Mouse (Mus musculus): Measurements from ENCODE around the gene Tmsb15a. TPM values are rescaled to one million over a fixed set of nuclear protein-coding genes. Genes with fewer than 3 reads are reported as not detected.
"Not testable (repeated sequence)": the region's sequence is repeated elsewhere in the genome, so short reads cannot be mapped to it uniquely, and the experiment has no call there.

Gene Tmsb15a
- total RNA-seq (2021): not detected

- no peak for DNase-seq
Observed at GRCm38 (mm10) chrX:135725161-135725560, at the start of gene Tmsb15a. TSS of gene Tmsb15a (minus strand) at chrX:135725261.

- DNase-seq: no peak
Observed at GRCm38 (mm10) chrX:135768565-135768964, 43.5 kb upstream of the Tmsb15a start.

GRCm38 (mm10) chrX:135768043-135768548, 43.0 kb upstream of the Tmsb15a start:
- DNase-seq: no peak

GRCm38 (mm10) chrX:135761707-135762106, 36.6 kb upstream of the Tmsb15a start:
- DNase-seq: no peak

GRCm38 (mm10) chrX:135752832-135753231, 27.8 kb upstream of the Tmsb15a start:
- DNase-seq: peak; percentile 51 to 60

- DNase-seq: not testable (repeated sequence)
Observed at GRCm38 (mm10) chrX:135745376-135745775, 20.3 kb upstream of the Tmsb15a start.

- no peak for DNase-seq
Observed at GRCm38 (mm10) chrX:135743056-135743355, 17.9 kb upstream of the Tmsb15a start.

- peak; percentile 85 to 87 for DNase-seq
Observed at GRCm38 (mm10) chrX:135742304-135743055, 17.4 kb upstream of the Tmsb15a start, which contains the start of the genes Armcx5 and Gprasp1. TSS of gene Armcx5 (plus strand) at chrX:135742733. TSS of gene Gprasp1 (plus strand) at chrX:135742733.

- no peak for DNase-seq
Observed at GRCm38 (mm10) chrX:135738730-135739520, 13.9 kb upstream of the Tmsb15a start.

- DNase-seq: no peak
Observed at GRCm38 (mm10) chrX:135712845-135713244, 12.2 kb downstream of the Tmsb15a start.

- DNase-seq: no peak
Observed at GRCm38 (mm10) chrX:135704349-135704748, 20.7 kb downstream of the Tmsb15a start.

GRCm38 (mm10) chrX:135703111-135703510, 21.9 kb downstream of the Tmsb15a start:
- DNase-seq: no peak

GRCm38 (mm10) chrX:135693633-135694032, 31.4 kb downstream of the Tmsb15a start, which contains the start of gene Tcp11x2:
TSS of gene Tcp11x2 (minus strand) at chrX:135693790.
- no peak for DNase-seq

- DNase-seq: no peak
Observed at GRCm38 (mm10) chrX:135687802-135688201, 37.3 kb downstream of the Tmsb15a start.

GRCm38 (mm10) chrX:135681858-135682257, 43.2 kb downstream of the Tmsb15a start:
- DNase-seq: no peak

Small RNAs within 50 kb of the gene (microRNA-seq; reads per million reads assigned to microRNA genes)
- gene Mir7646: 0 reads per million in 2 experiments

Other genes starting within 250 kb of the Tmsb15a start
- gene AV320801, start 230.7 kb downstream of the Tmsb15a start, total RNA-seq (2021): not detected
- not detected for gene Nxf7, start 126.5 kb downstream of the Tmsb15a start, total RNA-seq (2021)
- gene Prame, start 97.6 kb downstream of the Tmsb15a start, total RNA-seq (2021): not detected
- not detected for gene Tcp11x2, start 31.5 kb downstream of the Tmsb15a start, total RNA-seq (2021)
- gene Armcx5, start 17.5 kb upstream of the Tmsb15a start, total RNA-seq (2021): 10 to 100 TPM; 22.7 to 23.9 TPM
- 100 to 1,000 TPM; 316 to 323 TPM for gene Gprasp1, start 17.5 kb upstream of the Tmsb15a start, total RNA-seq (2021)
- gene Bhlhb9, start 72.3 kb upstream of the Tmsb15a start, total RNA-seq (2021): 10 to 100 TPM; 72.2 to 76.5 TPM
- 100 to 1,000 TPM; 187 to 189 TPM for gene Gprasp2, start 113.8 kb upstream of the Tmsb15a start, total RNA-seq (2021)

Measured in layer of hippocampus, postnatal 36 days (tissue).